Mouse (Mus musculus) layer of hippocampus, postnatal 25 days (tissue): ENCODE measurements at regions not wholly inside any gene's neighbourhood (a gene's known extent, or its start where the extent isn't known, plus 50 kb on each side); places are given as distances from the start of the nearest gene placed in this dataset.

Source experiments
- DNase-seq, 2 experiments: peaks; one replicate each; pipeline ENCODE4 v3.0.0; 2022; ENCODE audit warnings: mixed read lengths in 2 of 2, low spot score in 1 of 2; ENCODE audit errors: extremely low spot score in 1 of 2

- no peak for DNase-seq
Measured at GRCm38 (mm10) chr4:140463296-140463695, 202.5 kb downstream of the Arhgef10l start.

GRCm38 (mm10) chr4:140461317-140461716, 204.5 kb downstream of the Arhgef10l start:
- peak; percentile 34 to 48 for DNase-seq

GRCm38 (mm10) chr4:140449062-140449461, 202.5 kb upstream of the Igsf21 start:
- DNase-seq = peak in 1 of 2 experiments; percentile 17

GRCm38 (mm10) chr4:140446455-140446854, 199.9 kb upstream of the Igsf21 start:
- no peak for DNase-seq

GRCm38 (mm10) chr4:140445931-140446330, 199.3 kb upstream of the Igsf21 start:
- DNase-seq = no peak

GRCm38 (mm10) chr4:140443221-140443620, 196.6 kb upstream of the Igsf21 start:
- no peak for DNase-seq

GRCm38 (mm10) chr4:140441805-140442204, 195.2 kb upstream of the Igsf21 start:
- DNase-seq = no peak

GRCm38 (mm10) chr4:140439856-140440255, 193.3 kb upstream of the Igsf21 start:
- no peak for DNase-seq

GRCm38 (mm10) chr4:140436030-140436429, 189.4 kb upstream of the Igsf21 start:
- no peak for DNase-seq

GRCm38 (mm10) chr4:140433744-140434542, 187.4 kb upstream of the Igsf21 start:
- no peak for DNase-seq

- DNase-seq = no peak
Measured at GRCm38 (mm10) chr4:140432101-140432500, 185.5 kb upstream of the Igsf21 start.

- DNase-seq = no peak
Measured at GRCm38 (mm10) chr4:140427039-140427438, 180.5 kb upstream of the Igsf21 start.

GRCm38 (mm10) chr4:140423791-140424190, 177.2 kb upstream of the Igsf21 start:
- peak in 1 of 2 experiments; percentile 40 for DNase-seq

GRCm38 (mm10) chr4:140421926-140422585, 175.5 kb upstream of the Igsf21 start:
- no peak for DNase-seq

- DNase-seq = no peak
Measured at GRCm38 (mm10) chr4:140419720-140420412, 173.3 kb upstream of the Igsf21 start.

GRCm38 (mm10) chr4:140412312-140412930, 165.8 kb upstream of the Igsf21 start:
- DNase-seq = no peak

- no peak for DNase-seq
Measured at GRCm38 (mm10) chr4:140408446-140408845, 161.9 kb upstream of the Igsf21 start.

- no peak for DNase-seq
Measured at GRCm38 (mm10) chr4:140406913-140407312, 160.3 kb upstream of the Igsf21 start.

- no peak for DNase-seq
Measured at GRCm38 (mm10) chr4:140405993-140406881, 159.7 kb upstream of the Igsf21 start.

GRCm38 (mm10) chr4:140405427-140405826, 158.8 kb upstream of the Igsf21 start:
- no peak for DNase-seq
